8 mouse cellular contexts compared by ENCODE assay signal in genomic region chr7:19160115-19160514, GRCm38 (mm10). TPM values are rescaled to one million over a fixed set of nuclear protein-coding genes. Genes with fewer than 3 reads are reported as not detected.
A peak's percentile ranks its signal among the peaks of the same experiment; 100 is the strongest.
DNase-seq lines count a peak whose midpoint lies in the region; ATAC-seq lines count a peak whose summit lies in the region.

No protein-coding gene starts in this region.

- H3K4me3 ChIP-seq in heart, embryonic 16.5 days (ENCODE audit: low read length), result peak overlapping the region; percentile 36
- peak overlapping the region; percentile 38 for H3K4me3 ChIP-seq in intestine, embryonic 15.5 days (replicated peaks)
- peak overlapping the region; percentile 54 for H3K4me3 ChIP-seq in midbrain, embryonic 10.5 days

- WGBS in heart, embryonic 16.5 days, result under 1% methylated on average over 20 of the region's 20 CpGs
- 1% methylated on average over 20 of the region's 20 CpGs for WGBS in intestine, embryonic 15.5 days
- WGBS in midbrain, embryonic 10.5 days, result 2% methylated on average over 20 of the region's 20 CpGs

- ATAC-seq in heart, embryonic 16.5 days (replicated peaks; ENCODE audit: extremely low read depth, insufficient read depth, low FRiP score), result no peak
- ATAC-seq in intestine, embryonic 15.5 days, result peak; percentile 52

- H3K4me2 ChIP-seq in heart, embryonic 16.5 days (ENCODE audit: low read depth, low read length), result peak overlapping the region; percentile 66
- peak overlapping the region; percentile 88 for H3K4me2 ChIP-seq in intestine, embryonic 15.5 days (replicated peaks)

- DNase-seq in heart, postnatal 4 days, result no peak
- DNase-seq in embryo, embryonic 10 days (ENCODE audit: low spot score), result peak; percentile 32
- peak; percentile 61 for DNase-seq in midbrain, embryonic 10.5 days (ENCODE audit: low spot score)
- no peak for DNase-seq in adrenal gland, adult 8-10 months
- no peak for DNase-seq in layer of hippocampus, adult 8-10 months (ENCODE audit: low spot score in 2 of 2)
- DNase-seq in c-Kit-positive CD71-positive TER-119-positive erythroid progenitor cells, embryonic 14.5 days (ENCODE audit: low spot score), result no peak

- no peaks in the 10 kb centered on the region for H3K9me3 ChIP-seq in heart, embryonic 16.5 days (replicated peaks; ENCODE audit: control insufficient read depth, low read length)
- H3K9me3 ChIP-seq in intestine, embryonic 15.5 days, result no peaks in the 10 kb centered on the region
- H3K9me3 ChIP-seq in midbrain, embryonic 10.5 days (replicated peaks), result no peaks in the 10 kb centered on the region

- peak overlapping the region; percentile 61 for H3K9ac ChIP-seq in heart, embryonic 16.5 days (ENCODE audit: low read length)
- peak overlapping the region; percentile 48 for H3K9ac ChIP-seq in intestine, embryonic 15.5 days

- peaks cover 27% of the 10 kb centered on the region for H3K4me1 ChIP-seq in heart, embryonic 16.5 days (ENCODE audit: control insufficient read depth, insufficient read depth, low read length)
- peaks cover 50% of the 10 kb centered on the region for H3K4me1 ChIP-seq in intestine, embryonic 15.5 days (replicated peaks)
- H3K4me1 ChIP-seq in midbrain, embryonic 10.5 days, result peaks cover 54% of the 10 kb centered on the region

- H3K36me3 ChIP-seq in heart, embryonic 16.5 days (ENCODE audit: control insufficient read depth, insufficient read depth), result 0 out of 2 replicates have a peak, but pooled peaks cover 4% of the 10 kb centered on the region
- no peaks in the 10 kb centered on the region for H3K36me3 ChIP-seq in intestine, embryonic 15.5 days
- peaks cover 5% of the 10 kb centered on the region; the same call in 1 of the 2 replicates for H3K36me3 ChIP-seq in midbrain, embryonic 10.5 days

- no peak overlapping the region for H3K27ac ChIP-seq in heart, embryonic 16.5 days (ENCODE audit: low read length)
- no peak overlapping the region for H3K27ac ChIP-seq in intestine, embryonic 15.5 days
- no peak overlapping the region for H3K27ac ChIP-seq in midbrain, embryonic 10.5 days (replicated peaks)

- H3K27me3 ChIP-seq in heart, embryonic 16.5 days (ENCODE audit: control insufficient read depth, insufficient read depth, low read length), result peaks cover 6% of the 10 kb centered on the region
- H3K27me3 ChIP-seq in intestine, embryonic 15.5 days (replicated peaks), result peaks cover 23% of the 10 kb centered on the region
- peaks cover 76% of the 10 kb centered on the region for H3K27me3 ChIP-seq in midbrain, embryonic 10.5 days (ENCODE audit: low read depth, poor library complexity, severe bottlenecking)

RNA-seq across cellular contexts. Expression of gene Gipr, which starts 5.8 kb away (rescaled TPM):
- 104 and 107 TPM in 2 replicates for polyA plus RNA-seq in heart, embryonic 16.5 days (2015; fragmentation: Nextera tagmentation; extraction: Ambion mirVana)
- total RNA-seq in heart, postnatal 4 days (2021), result 1 to 10 TPM; 1.3 TPM
- 2.5 and 2.8 TPM in 2 replicates for polyA plus RNA-seq in intestine, embryonic 15.5 days (2015; fragmentation: Nextera tagmentation; extraction: Ambion mirVana)
- 0.60 and 1.5 TPM in 2 replicates for polyA plus RNA-seq in midbrain, embryonic 10.5 days (2016; fragmentation: Nextera tagmentation; extraction: Ambion mirVana)
- total RNA-seq in adrenal gland, adult 8-10 months (2022), result 1 to 10 TPM in 1 of 4 experiments, under 1 TPM in 3; 0.17 to 1.5 (median 0.64) TPM
- 1 to 10 TPM; 1.0 to 1.5 (median 1.2) TPM for total RNA-seq in layer of hippocampus, adult 8-10 months (2022)

RNA-seq across cellular contexts. Expression of gene Snrpd2, which starts 10.6 kb away (rescaled TPM):
- polyA plus RNA-seq in heart, embryonic 16.5 days (2015; fragmentation: Nextera tagmentation; extraction: Ambion mirVana), result 84.3 and 93.8 TPM in 2 replicates
- 10 to 100 TPM; 95.2 to 99.9 TPM for total RNA-seq in heart, postnatal 4 days (2021)
- 138 TPM in 2 replicates for polyA plus RNA-seq in intestine, embryonic 15.5 days (2015; fragmentation: Nextera tagmentation; extraction: Ambion mirVana)
- polyA plus RNA-seq in midbrain, embryonic 10.5 days (2016; fragmentation: Nextera tagmentation; extraction: Ambion mirVana), result 168 and 180 TPM in 2 replicates
- total RNA-seq in adrenal gland, adult 8-10 months (2022), result 10 to 100 TPM; 86.1 to 97.7 (median 92.4) TPM
- 10 to 100 TPM; 75.6 to 82.3 (median 78.2) TPM for total RNA-seq in layer of hippocampus, adult 8-10 months (2022)

RNA-seq across cellular contexts. Expression of gene Qpctl, which starts 11.0 kb away (rescaled TPM):
- polyA plus RNA-seq in heart, embryonic 16.5 days (2015; fragmentation: Nextera tagmentation; extraction: Ambion mirVana), result 9.6 and 10.6 TPM in 2 replicates
- total RNA-seq in heart, postnatal 4 days (2021), result 1 to 10 TPM; 6.9 to 7.7 TPM
- polyA plus RNA-seq in intestine, embryonic 15.5 days (2015; fragmentation: Nextera tagmentation; extraction: Ambion mirVana), result 9.2 and 11.5 TPM in 2 replicates
- polyA plus RNA-seq in midbrain, embryonic 10.5 days (2016; fragmentation: Nextera tagmentation; extraction: Ambion mirVana), result 17.0 and 21.2 TPM in 2 replicates
- total RNA-seq in adrenal gland, adult 8-10 months (2022), result 10 to 100 TPM; 18.0 to 24.0 (median 23.9) TPM
- 10 to 100 TPM; 18.6 to 20.9 (median 20.4) TPM for total RNA-seq in layer of hippocampus, adult 8-10 months (2022)

RNA-seq across cellular contexts. Expression of gene Eml2, which starts 16.1 kb away (rescaled TPM):
- polyA plus RNA-seq in heart, embryonic 16.5 days (2015; fragmentation: Nextera tagmentation; extraction: Ambion mirVana), result 23.5 and 26.2 TPM in 2 replicates
- 10 to 100 TPM; 70.6 to 77.3 TPM for total RNA-seq in heart, postnatal 4 days (2021)
- 6.5 and 7.3 TPM in 2 replicates for polyA plus RNA-seq in intestine, embryonic 15.5 days (2015; fragmentation: Nextera tagmentation; extraction: Ambion mirVana)
- polyA plus RNA-seq in midbrain, embryonic 10.5 days (2016; fragmentation: Nextera tagmentation; extraction: Ambion mirVana), result 4.3 and 4.8 TPM in 2 replicates
- total RNA-seq in adrenal gland, adult 8-10 months (2022), result 10 to 100 TPM; 56.2 to 79.2 (median 69.6) TPM
- 100 to 1,000 TPM; 156 to 198 (median 171) TPM for total RNA-seq in layer of hippocampus, adult 8-10 months (2022)

RNA-seq across cellular contexts. Expression of gene Fbxo46, which starts 40.5 kb away (rescaled TPM):
- polyA plus RNA-seq in heart, embryonic 16.5 days (2015; fragmentation: Nextera tagmentation; extraction: Ambion mirVana), result 9.8 and 9.9 TPM in 2 replicates
- total RNA-seq in heart, postnatal 4 days (2021), result 1 to 10 TPM; 5.5 to 7.2 TPM
- polyA plus RNA-seq in intestine, embryonic 15.5 days (2015; fragmentation: Nextera tagmentation; extraction: Ambion mirVana), result 10.5 and 12.8 TPM in 2 replicates
- polyA plus RNA-seq in midbrain, embryonic 10.5 days (2016; fragmentation: Nextera tagmentation; extraction: Ambion mirVana), result 17.6 and 19.4 TPM in 2 replicates
- 10 to 100 TPM; 13.6 to 17.6 (median 16.1) TPM for total RNA-seq in adrenal gland, adult 8-10 months (2022)
- 10 to 100 TPM; 13.3 to 15.1 (median 14.4) TPM for total RNA-seq in layer of hippocampus, adult 8-10 months (2022)

Comparison
In these comparisons a context has a peak if more than half of its experiments do, and no peak if none do; other contexts are left out.
1. DNase-seq: peak in embryo, embryonic 10 days (single experiment) and midbrain, embryonic 10.5 days (single experiment); none in heart, postnatal 4 days (single experiment), adrenal gland, adult 8-10 months (single experiment), layer of hippocampus, adult 8-10 months (0 of 2) and c-Kit-positive CD71-positive TER-119-positive erythroid progenitor cells, embryonic 14.5 days (single experiment).
2. Peak in every context shown above with its lines, with median percentiles within 50 percentile points of each other: H3K4me3 ChIP-seq.